22 mouse cellular contexts compared by ENCODE assay signal in genomic region chr15:6559188-6559587, GRCm38 (mm10). TPM values are rescaled to one million over a fixed set of nuclear protein-coding genes. Genes with fewer than 3 reads are reported as not detected.
DNase-seq lines count a peak whose midpoint lies in the region; ATAC-seq lines count a peak whose summit lies in the region.
"Had no signal": no experiment of that assay in that cellular context is flagged by ENCODE, and none has a peak within 500 bp of the region (broad histone marks: within the 10 kb centered on the region; RNA-seq: fewer than 3 reads in every experiment).

No protein-coding gene starts in this region.

- no peak overlapping the region for H3K27ac ChIP-seq in kidney, embryonic 14.5 days (ENCODE audit: low read depth, low read length)
- H3K27ac ChIP-seq in lung, embryonic 16.5 days (ENCODE audit: low read length), result no peak overlapping the region
- H3K27ac ChIP-seq in embryonic facial prominence, embryonic 11.5 days (replicated peaks; ENCODE audit: low read depth, low read length), result no peak overlapping the region
- no peak overlapping the region for H3K27ac ChIP-seq in stomach, embryonic 15.5 days
- H3K27ac ChIP-seq: embryonic facial prominence, embryonic 13.5 days; heart, embryonic 10.5 days; hindbrain, embryonic 14.5 days; neural tube, embryonic 15.5 days had no signal

- peak; percentile 39; the same call in 1 of the 2 replicates for ATAC-seq in kidney, embryonic 14.5 days (ENCODE audit: low FRiP score, low TSS enrichment)
- peak; percentile 84 for ATAC-seq in lung, embryonic 16.5 days (ENCODE audit: low read depth)
- ATAC-seq in embryonic facial prominence, embryonic 11.5 days (replicated peaks; ENCODE audit: insufficient number of reproducible peaks, low FRiP score, low TSS enrichment, low read depth), result no peak
- ATAC-seq in stomach, embryonic 15.5 days (ENCODE audit: insufficient read depth, low FRiP score, low read depth), result peak; percentile 60; the same call in 1 of the 2 replicates
- ATAC-seq: CD4-positive, CD25-positive, alpha-beta regulatory T cell, adult 4 months; forebrain, embryonic 14.5 days; inflammation-experienced regulatory T-cells, adult 6 months had no signal

- no peak overlapping the region for H3K4me3 ChIP-seq in kidney, embryonic 14.5 days (ENCODE audit: low read length)
- no peak overlapping the region for H3K4me3 ChIP-seq in lung, embryonic 16.5 days (ENCODE audit: low read length)
- H3K4me3 ChIP-seq in embryonic facial prominence, embryonic 11.5 days (ENCODE audit: low read depth, low read length), result no peak overlapping the region
- H3K4me3 ChIP-seq in stomach, embryonic 15.5 days (replicated peaks), result no peak overlapping the region
- H3K4me3 ChIP-seq: embryonic facial prominence, embryonic 13.5 days; heart, embryonic 10.5 days; neural tube, embryonic 15.5 days had no signal

- H3K4me2 ChIP-seq in kidney, embryonic 14.5 days (replicated peaks; ENCODE audit: low read depth, low read length), result no peak overlapping the region
- H3K4me2 ChIP-seq in lung, embryonic 16.5 days (ENCODE audit: low read depth, low read length), result no peak overlapping the region
- no peak overlapping the region for H3K4me2 ChIP-seq in embryonic facial prominence, embryonic 11.5 days (ENCODE audit: low read depth, low read length)
- H3K4me2 ChIP-seq in stomach, embryonic 15.5 days, result no peak overlapping the region
- H3K4me2 ChIP-seq: embryonic facial prominence, embryonic 13.5 days; hindbrain, embryonic 14.5 days; midbrain, embryonic 11.5 days; neural tube, embryonic 15.5 days had no signal

- no peaks in the 10 kb centered on the region for H3K4me1 ChIP-seq in kidney, embryonic 14.5 days (ENCODE audit: control insufficient read depth, insufficient read depth, low read length)
- peaks cover 9% of the 10 kb centered on the region; the same call in 1 of the 2 replicates for H3K4me1 ChIP-seq in lung, embryonic 16.5 days (replicated peaks; ENCODE audit: control insufficient read depth, insufficient read depth, low read length)
- no peaks in the 10 kb centered on the region for H3K4me1 ChIP-seq in embryonic facial prominence, embryonic 11.5 days (ENCODE audit: control insufficient read depth, insufficient read depth, low read length)
- peaks cover 3% of the 10 kb centered on the region; the same call in 1 of the 2 replicates for H3K4me1 ChIP-seq in stomach, embryonic 15.5 days
- H3K4me1 ChIP-seq: heart, embryonic 10.5 days; neural tube, embryonic 15.5 days had no signal

- WGBS in kidney, embryonic 14.5 days, result 50% methylated on average over 9 of the region's 9 CpGs
- WGBS in lung, embryonic 16.5 days, result 27% methylated on average over 9 of the region's 9 CpGs
- WGBS in embryonic facial prominence, embryonic 11.5 days, result 67% methylated on average over 9 of the region's 9 CpGs
- 32% methylated on average over 9 of the region's 9 CpGs for WGBS in stomach, embryonic 15.5 days

- no peak overlapping the region for H3K9ac ChIP-seq in kidney, embryonic 14.5 days (ENCODE audit: low read depth, low read length)
- H3K9ac ChIP-seq in lung, embryonic 16.5 days (ENCODE audit: low read length), result no peak overlapping the region
- no peak overlapping the region for H3K9ac ChIP-seq in embryonic facial prominence, embryonic 11.5 days (replicated peaks; ENCODE audit: low read length)
- H3K9ac ChIP-seq in stomach, embryonic 15.5 days, result no peak overlapping the region
- H3K9ac ChIP-seq: embryonic facial prominence, embryonic 13.5 days; hindbrain, embryonic 14.5 days; neural tube, embryonic 15.5 days had no signal

- H3K9me3 ChIP-seq in kidney, embryonic 14.5 days (ENCODE audit: control insufficient read depth, low read length), result no peaks in the 10 kb centered on the region
- H3K9me3 ChIP-seq in lung, embryonic 16.5 days (ENCODE audit: control insufficient read depth, low read length), result no peaks in the 10 kb centered on the region
- no peaks in the 10 kb centered on the region for H3K9me3 ChIP-seq in embryonic facial prominence, embryonic 11.5 days (replicated peaks; ENCODE audit: control insufficient read depth, low read length)
- H3K9me3 ChIP-seq in stomach, embryonic 15.5 days, result no peaks in the 10 kb centered on the region
- H3K9me3 ChIP-seq: embryonic facial prominence, embryonic 13.5 days; heart, embryonic 10.5 days; neural tube, embryonic 15.5 days had no signal

- no peak for DNase-seq in kidney, adult 8-10 months
- DNase-seq in lung, adult 18-20 months, result no peak
- peak; percentile 31 for DNase-seq in embryonic facial prominence, embryonic 11.5 days (ENCODE audit: low spot score)
- no peak for DNase-seq in cerebellum, postnatal 4 days (ENCODE audit: low spot score in 2 of 2)
- DNase-seq: adrenal gland, postnatal 36 days; cerebellum, adult 9-11 months; gastrocnemius, postnatal 10 days; heart, postnatal 4 days; kidney, adult 18-20 months; thymus, adult 2 months; thymus, postnatal 4 days had no signal

- H3K27me3 ChIP-seq in kidney, embryonic 14.5 days (ENCODE audit: control insufficient read depth, insufficient read depth, low read length), result no peaks in the 10 kb centered on the region
- no peaks in the 10 kb centered on the region for H3K27me3 ChIP-seq in lung, embryonic 16.5 days (ENCODE audit: control insufficient read depth, insufficient read depth, low read depth, low read length)
- H3K27me3 ChIP-seq in embryonic facial prominence, embryonic 11.5 days (ENCODE audit: control insufficient read depth, insufficient read depth, low read length), result no peaks in the 10 kb centered on the region
- H3K27me3 ChIP-seq in stomach, embryonic 15.5 days (replicated peaks), result no peaks in the 10 kb centered on the region
- H3K27me3 ChIP-seq: embryonic facial prominence, embryonic 13.5 days; neural tube, embryonic 15.5 days had no signal

- H3K36me3 ChIP-seq in kidney, embryonic 14.5 days (ENCODE audit: control insufficient read depth, insufficient read depth, low read length), result no peaks in the 10 kb centered on the region
- no peaks in the 10 kb centered on the region for H3K36me3 ChIP-seq in lung, embryonic 16.5 days (ENCODE audit: control insufficient read depth, insufficient read depth, low read length)
- no peaks in the 10 kb centered on the region for H3K36me3 ChIP-seq in embryonic facial prominence, embryonic 11.5 days (replicated peaks; ENCODE audit: control insufficient read depth, insufficient read depth, low read depth, low read length)
- H3K36me3 ChIP-seq in stomach, embryonic 15.5 days, result no peaks in the 10 kb centered on the region
- H3K36me3 ChIP-seq: embryonic facial prominence, embryonic 13.5 days; heart, embryonic 10.5 days; neural tube, embryonic 15.5 days had no signal

RNA-seq across cellular contexts. Expression of gene Fyb, which starts 36.5 kb away (rescaled TPM):
- polyA plus RNA-seq in kidney, embryonic 14.5 days (2014; fragmentation: Nextera tagmentation; extraction: Ambion mirVana), result 3.2 and 5.2 TPM in 2 replicates
- polyA plus RNA-seq in lung, embryonic 16.5 days (2015; fragmentation: Nextera tagmentation; extraction: Ambion mirVana), result 7.9 and 9.2 TPM in 2 replicates
- 2.2 and 2.8 TPM in 2 replicates for polyA plus RNA-seq in embryonic facial prominence, embryonic 11.5 days (2014; fragmentation: Nextera tagmentation; extraction: Ambion mirVana)
- polyA plus RNA-seq in stomach, embryonic 15.5 days (2015; fragmentation: Nextera tagmentation; extraction: Ambion mirVana), result 10.7 and 11.8 TPM in 2 replicates
